Mouse (Mus musculus): ENCODE measurements at regions not wholly inside any gene's neighbourhood (a gene's known extent, or its start where the extent isn't known, plus 50 kb on each side); places are given as distances from the start of the nearest gene placed in this dataset.

DNA sequence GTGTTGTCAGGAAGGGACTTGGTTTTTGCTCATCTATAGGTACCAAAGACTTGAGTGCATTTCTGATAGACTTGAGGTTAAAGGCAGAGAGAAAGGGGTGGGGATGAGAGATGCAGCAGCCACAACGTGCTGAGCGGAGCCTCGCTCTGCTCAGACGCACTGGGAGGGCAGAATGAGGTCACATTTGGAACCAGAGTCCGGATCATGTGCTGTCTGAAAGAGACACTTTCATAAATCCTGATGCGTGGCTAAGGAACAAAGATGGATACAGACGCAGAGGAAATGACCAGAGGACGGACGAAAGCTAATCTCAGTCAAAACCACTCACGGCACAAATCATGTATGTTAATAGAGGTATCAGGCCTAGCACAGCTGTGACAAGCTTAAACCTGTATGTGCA is 145.0 kb upstream of the A530016L24Rik start:
- no peak overlapping the region for H3K4me3 ChIP-seq
- H3K27ac ChIP-seq = peak overlapping the region; percentile 69
- intact Hi-C loops (cut with DNase I) = no loop called here
- TF ChIP-seq CTCF (IDR thresholded peaks at IDR 0.05) = no peak
- DNase-seq = peak; percentile 43

DNA sequence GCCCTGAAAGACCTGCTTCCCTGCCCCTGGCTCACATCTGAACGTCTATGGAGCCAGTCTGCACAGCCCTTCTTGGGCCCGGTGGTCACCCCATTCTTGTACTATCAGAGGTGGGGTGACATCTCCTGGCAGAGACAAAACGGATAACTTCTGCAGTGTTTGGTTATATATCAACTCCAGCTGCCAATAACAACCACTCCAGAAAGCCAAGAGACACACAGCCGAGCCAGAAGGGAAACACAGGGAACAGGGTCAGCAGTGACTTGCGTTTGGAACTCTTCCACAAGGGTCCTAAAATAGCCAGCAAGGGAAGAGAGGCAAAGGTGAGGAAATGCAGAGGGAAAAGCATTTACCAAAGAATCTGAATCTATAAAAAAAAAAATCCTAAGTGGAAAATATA is 143.5 kb upstream of the A530016L24Rik start:
- intact Hi-C loops (cut with DNase I) = no loop called here
- TF ChIP-seq CTCF (IDR thresholded peaks at IDR 0.05) = no peak
- H3K27ac ChIP-seq = peak overlapping the region; percentile 69; the same call in 1 of the 2 replicates
- no peak overlapping the region for H3K4me3 ChIP-seq
- DNase-seq = no peak

DNA sequence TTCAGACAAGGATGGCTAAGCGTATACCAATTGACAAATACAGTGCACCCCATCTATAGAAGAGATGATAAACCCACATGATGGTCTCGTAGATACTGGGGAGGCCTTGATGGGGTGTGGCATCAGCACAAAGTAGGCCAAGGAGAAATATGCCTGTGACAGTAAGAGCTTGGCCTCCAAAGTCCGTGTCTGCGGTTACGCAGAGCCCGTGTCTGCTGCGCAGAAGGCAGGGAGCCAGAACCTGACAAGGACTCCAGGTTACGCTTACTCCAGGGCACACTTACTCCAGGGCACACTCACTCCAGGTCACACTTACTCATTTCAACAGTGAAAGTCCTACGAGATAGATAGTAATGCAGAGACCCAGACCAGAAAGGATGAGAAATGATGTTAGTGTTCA is 141.1 kb upstream of the A530016L24Rik start:
- no peak for DNase-seq
- TF ChIP-seq CTCF (IDR thresholded peaks at IDR 0.05) = no peak
- intact Hi-C loops (cut with DNase I) = no loop called here
- Histone ChIP-seq H3K4me3 (no peak overlapping the region), H3K27ac (no peak overlapping the region)

DNA sequence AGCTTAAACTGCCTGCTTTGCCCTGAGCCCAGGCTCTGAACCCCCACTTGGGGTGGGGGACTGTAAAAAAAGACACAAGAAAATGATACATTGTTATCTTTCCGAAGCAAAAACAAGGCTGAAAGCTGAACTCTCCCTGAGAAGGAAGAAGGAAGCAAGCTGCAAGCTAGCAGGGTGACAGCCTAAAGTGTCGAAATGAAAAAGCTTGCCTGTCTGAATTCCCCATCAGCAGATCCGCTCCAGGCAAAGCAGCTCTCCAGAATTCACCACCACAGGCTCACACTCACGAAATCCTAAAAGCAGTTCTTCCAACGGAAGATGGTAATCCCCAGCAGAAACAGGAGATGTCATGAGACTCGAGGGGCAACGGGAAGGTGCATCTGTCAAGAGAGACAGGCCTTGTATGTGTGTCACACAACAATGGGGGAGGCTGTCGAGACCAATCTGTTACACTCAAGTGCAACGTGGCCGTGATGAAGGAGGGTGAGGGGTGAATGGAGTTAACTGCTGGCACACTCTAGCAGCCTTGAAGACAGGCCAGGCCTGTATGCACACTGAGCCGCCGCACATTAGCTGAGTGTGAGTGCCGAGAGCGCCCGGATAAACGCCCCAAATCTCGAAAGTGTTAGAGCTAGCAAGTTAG is 139.5 kb upstream of the A530016L24Rik start:
- TF ChIP-seq CTCF (IDR thresholded peaks at IDR 0.05) = no peak
- DNase-seq = no peak
- intact Hi-C loops (cut with DNase I) = no loop called here
- Histone ChIP-seq H3K4me3 (no peak overlapping the region), H3K27ac (no peak overlapping the region)

DNA sequence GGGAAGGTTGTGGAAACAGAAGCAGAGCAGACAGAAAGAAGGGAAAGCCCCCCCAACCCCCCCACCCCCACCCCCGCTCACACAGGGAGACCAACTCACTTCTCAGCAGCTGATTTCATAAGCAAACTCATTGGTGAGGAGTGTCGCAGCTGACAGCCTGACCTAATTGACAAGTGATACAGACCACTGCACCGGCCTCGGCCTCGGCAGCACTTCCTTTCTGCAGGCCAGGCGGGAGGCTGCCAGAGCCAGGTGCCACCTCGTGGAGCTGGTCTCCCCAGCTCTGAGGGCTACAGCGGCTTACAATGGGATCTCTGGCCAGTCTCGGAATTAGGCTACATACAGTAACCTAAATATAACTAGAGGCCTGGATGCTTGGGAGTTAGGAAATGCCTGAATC is 138.5 kb upstream of the A530016L24Rik start:
- intact Hi-C loops (cut with DNase I) = no loop called here
- TF ChIP-seq CTCF (IDR thresholded peaks at IDR 0.05) = no peak
- H3K4me3 ChIP-seq = no peak overlapping the region
- no peak for DNase-seq
- H3K27ac ChIP-seq = no peak overlapping the region

DNA sequence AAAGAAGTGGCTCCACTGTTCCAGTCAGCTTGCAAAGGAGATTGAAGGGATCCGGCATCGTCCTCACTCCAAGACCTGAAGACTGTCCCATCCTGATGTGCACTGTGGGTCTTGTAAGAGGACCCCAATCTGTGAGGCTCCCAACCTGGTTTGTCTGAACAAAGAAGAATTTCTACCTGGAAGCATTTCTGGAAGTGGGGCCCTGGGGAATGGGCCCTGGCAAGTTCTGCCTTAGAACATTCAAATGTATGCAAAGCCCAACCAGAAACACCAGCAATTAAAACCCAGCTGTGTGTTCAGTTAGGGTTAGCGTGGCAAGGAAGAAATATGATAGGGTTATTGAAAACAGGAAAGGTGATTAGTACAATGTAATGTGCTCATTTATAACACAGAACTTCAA is 125.9 kb upstream of the A530016L24Rik start:
- Histone ChIP-seq H3K27ac (no peak overlapping the region), H3K4me3 (no peak overlapping the region)
- no peak for DNase-seq
- no peak for TF ChIP-seq CTCF (IDR thresholded peaks at IDR 0.05)
- intact Hi-C loops (cut with DNase I) = no loop called here

DNA sequence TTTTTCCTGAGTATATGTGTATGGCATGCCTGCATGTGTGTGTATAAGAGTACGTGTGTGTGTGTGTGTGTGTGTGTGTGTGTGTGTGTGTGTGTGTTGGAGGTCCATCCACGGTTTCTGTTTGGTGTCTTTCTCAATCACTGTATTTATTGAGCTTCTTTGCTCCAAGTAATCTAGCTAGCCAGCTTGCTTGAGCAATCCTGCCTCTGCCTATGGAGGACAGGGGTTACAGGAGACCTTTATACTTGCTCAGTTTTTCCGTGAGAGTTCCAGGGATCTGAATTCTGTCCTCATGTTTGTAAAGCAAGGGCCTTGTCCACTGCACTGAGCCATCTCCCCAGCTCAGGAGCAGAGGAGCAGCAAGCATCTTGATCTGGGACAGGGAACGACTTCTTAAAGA is 122.0 kb upstream of the A530016L24Rik start:
- Histone ChIP-seq H3K27ac (no peak overlapping the region), H3K4me3 (no peak overlapping the region)
- no peak for DNase-seq
- TF ChIP-seq CTCF (IDR thresholded peaks at IDR 0.05) = no peak
- intact Hi-C loops (cut with DNase I) = no loop called here

DNA sequence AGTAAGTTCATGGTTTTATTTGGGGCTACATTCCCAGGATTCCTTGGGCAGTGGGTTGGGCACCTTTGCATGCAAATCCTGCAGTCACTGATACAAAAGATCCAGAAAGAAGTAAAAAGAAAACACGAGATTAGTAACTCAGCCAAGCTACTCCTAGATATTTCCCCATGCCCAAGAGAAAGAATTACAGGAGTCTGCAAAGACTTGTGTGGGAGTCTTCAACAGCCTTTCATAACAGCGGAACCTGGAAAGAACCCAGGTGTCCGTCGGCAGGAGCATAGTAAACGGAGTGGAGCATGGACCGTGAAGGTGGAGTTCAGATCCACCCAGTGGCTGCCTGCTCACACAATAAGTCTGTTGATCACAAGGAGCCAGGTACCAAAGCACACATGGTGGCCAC is 121.1 kb upstream of the A530016L24Rik start:
- Histone ChIP-seq H3K27ac (no peak overlapping the region), H3K4me3 (no peak overlapping the region)
- intact Hi-C loops (cut with DNase I) = no loop called here
- no peak for DNase-seq
- no peak for TF ChIP-seq CTCF (IDR thresholded peaks at IDR 0.05)

DNA sequence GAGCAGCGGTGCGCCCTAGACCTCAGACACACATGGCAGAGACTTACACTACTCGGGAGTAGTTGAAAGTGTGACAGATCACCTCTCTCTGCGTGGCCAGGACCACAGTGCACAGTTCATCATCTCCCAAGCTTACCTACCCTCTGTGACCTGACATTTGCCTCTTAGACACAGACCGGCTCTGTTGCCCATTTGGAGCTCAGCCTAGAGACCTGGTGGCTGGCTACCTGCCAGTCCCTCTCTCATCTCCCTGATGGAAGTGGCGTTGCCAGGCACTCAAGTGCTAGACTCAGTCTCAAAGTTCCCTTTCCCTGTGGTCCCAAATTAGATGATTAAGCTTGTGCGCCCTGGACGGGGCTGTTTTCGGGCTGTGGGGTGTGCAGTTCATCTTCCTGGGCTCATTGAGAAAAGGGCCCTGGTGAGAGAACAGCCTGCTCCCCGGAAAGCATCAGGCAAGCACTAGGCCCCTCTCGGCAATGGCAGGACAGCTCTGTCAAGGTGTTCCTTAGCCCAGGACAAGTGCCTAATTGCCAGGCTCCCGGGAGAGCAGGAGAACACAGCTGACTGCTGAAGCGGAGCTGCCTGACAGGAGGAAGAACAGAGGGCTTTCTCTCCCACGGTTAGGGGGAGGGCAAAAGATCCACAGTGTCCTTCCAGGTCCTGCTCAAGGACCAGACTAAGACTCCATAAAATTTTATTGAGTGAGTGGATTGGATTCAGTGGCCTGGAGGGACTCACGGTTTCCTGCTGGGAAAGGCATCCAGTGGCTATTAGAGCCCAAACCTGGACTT is 119.5 kb upstream of the A530016L24Rik start:
- H3K27ac ChIP-seq = no peak overlapping the region
- no peak for DNase-seq
- intact Hi-C loops (cut with DNase I) = no loop called here
- no peak overlapping the region for H3K4me3 ChIP-seq
- no peak for TF ChIP-seq CTCF (IDR thresholded peaks at IDR 0.05)

DNA sequence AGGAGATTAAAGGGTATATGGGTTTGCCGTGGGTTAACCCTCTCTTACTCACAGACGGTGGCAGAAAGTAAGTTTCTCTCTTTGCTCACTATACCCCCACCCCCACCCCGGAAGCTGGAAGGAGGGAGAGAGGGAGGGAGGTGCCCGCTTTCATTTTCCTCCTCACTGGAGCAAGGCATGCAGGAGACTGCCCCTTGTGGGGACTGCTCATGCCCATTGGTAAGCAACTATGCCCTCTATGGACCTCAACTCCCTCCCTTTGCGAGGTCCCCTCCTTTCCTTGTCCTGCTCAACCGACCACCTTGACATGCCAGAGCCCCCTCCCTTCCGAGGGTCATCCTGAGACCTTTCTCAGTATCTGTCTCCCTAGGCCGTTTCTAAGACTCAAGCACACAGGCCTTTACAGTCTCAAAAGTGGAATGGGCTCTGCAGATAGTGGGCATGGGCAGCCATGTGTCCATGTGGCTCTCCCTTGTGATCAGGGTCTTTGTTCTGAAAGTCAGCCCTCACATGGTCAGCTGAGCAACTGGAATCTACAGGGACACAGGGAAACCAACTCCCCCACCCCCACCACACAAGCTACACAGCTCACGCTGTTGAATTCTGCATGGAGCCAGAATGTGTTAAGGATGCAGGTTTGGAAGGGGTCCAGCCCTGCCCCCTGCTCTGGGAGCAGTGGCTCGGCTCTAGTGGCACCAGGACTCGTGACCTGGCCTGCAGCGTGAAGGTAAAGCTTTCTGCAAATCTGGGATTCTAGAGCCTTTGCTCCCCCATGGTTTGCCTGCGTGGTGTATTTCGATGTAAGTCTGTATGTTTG is 116.8 kb upstream of the A530016L24Rik start:
- intact Hi-C loops (cut with DNase I) = no loop called here
- DNase-seq = no peak
- no peak for TF ChIP-seq CTCF (IDR thresholded peaks at IDR 0.05)
- no peak overlapping the region for H3K27ac ChIP-seq
- no peak overlapping the region for H3K4me3 ChIP-seq

DNA sequence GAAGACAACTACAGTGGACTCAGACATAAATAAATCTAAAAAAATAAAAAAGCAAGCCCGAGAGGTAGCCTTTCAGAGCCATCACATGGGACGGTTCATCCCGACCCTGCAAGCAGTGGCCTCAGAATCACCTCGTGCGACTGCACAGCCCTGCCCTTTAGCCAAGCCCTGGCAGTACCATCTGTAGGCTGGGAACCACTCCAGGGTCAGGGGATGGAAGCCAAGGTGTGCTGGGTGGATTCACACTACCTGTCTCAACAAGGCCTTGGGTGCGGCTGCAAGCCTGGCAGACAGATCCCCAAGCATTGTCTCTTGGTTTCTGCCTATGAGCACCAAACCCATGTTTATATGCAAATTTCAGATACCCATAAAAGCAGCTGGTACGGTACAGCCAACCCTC is 115.3 kb upstream of the A530016L24Rik start:
- Histone ChIP-seq H3K27ac (no peak overlapping the region), H3K4me3 (no peak overlapping the region)
- DNase-seq = no peak
- intact Hi-C loops (cut with DNase I) = no loop called here
- TF ChIP-seq CTCF (IDR thresholded peaks at IDR 0.05) = no peak

DNA sequence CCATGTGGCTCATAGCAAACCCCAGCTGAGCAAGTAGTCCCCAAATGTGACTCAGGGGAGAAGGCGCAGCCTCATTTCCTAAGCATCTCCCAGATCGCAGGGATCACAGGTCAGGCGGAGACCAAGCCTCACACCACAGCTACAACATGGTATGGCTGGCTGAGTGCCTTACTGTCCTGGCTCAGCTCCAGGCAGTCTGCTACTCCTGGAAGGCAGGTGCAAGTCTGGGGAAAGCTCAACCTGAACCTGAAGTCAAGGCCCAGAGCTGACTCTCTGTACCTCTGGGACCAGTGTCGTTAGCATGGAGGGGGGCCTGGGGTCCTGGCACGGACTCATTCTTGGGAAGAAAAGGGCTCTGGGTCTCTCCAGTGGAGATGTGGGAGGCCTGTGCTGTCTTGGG is 113.0 kb upstream of the A530016L24Rik start:
- intact Hi-C loops (cut with DNase I) = no loop called here
- Histone ChIP-seq H3K27ac (no peak overlapping the region), H3K4me3 (no peak overlapping the region)
- no peak for TF ChIP-seq CTCF (IDR thresholded peaks at IDR 0.05)
- DNase-seq = no peak

DNA sequence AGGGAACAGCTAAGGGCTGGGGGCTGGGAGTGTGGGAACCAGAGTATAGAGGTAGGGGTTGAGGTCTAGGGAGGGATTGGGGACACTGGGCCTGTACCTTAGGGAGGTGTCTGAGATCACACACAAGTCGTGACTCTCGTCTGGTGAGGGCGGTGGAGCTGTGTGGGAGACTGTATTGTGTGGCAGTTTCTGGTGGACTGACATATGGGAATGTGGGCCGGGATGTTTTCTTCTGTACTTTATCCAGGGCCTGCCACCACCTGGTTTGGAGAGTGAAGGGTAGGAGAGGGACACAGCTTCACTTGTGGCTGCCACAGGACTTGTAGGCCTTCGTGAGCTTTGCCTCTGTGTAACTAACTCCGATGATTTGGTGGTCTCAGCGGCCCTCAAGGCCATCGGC is 112.5 kb upstream of the A530016L24Rik start:
- intact Hi-C loops (cut with DNase I) = no loop called here
- TF ChIP-seq CTCF (IDR thresholded peaks at IDR 0.05) = no peak
- Histone ChIP-seq H3K27ac (no peak overlapping the region), H3K4me3 (no peak overlapping the region)
- no peak for DNase-seq
